Mouse (Mus musculus) neural tube, embryonic 15.5 days (tissue): ENCODE results near the gene Jchain. TPM values are rescaled to one million over a fixed set of nuclear protein-coding genes. Genes with fewer than 3 reads are reported as not detected.

Experiments used
- ATAC-seq: fragments of 200-750 bp; cut with Nextera tagmentation; 2 replicates; pipeline ENCODE4 v1.8.0; 2017; ENCODE audit warnings: mild to moderate bottlenecking, moderate TSS enrichment, moderate library complexity; ENCODE audit not compliant: low FRiP score
- H3K27ac ChIP-seq: fragments of 300-500 bp; sonication (generic); replicated peaks from 2 replicates; pipeline ENCODE4 v1.5.1; 2015; ENCODE audit warnings: mild to moderate bottlenecking, inconsistent platforms
- H3K27me3 ChIP-seq: fragments of 300-500 bp; sonication (generic); replicated peaks from 2 replicates; pipeline ENCODE4 v1.6.1; 2015; ENCODE audit warnings: inconsistent platforms
- H3K36me3 ChIP-seq: fragments of 300-500 bp; sonication (generic); 2 replicates; pipeline ENCODE4 v1.6.1; 2015; ENCODE audit warnings: inconsistent platforms
- H3K4me1 ChIP-seq: fragments of 300-500 bp; sonication (generic); 2 replicates; pipeline ENCODE4 v1.6.1; 2015; ENCODE audit warnings: inconsistent platforms
- H3K4me2 ChIP-seq: fragments of 300-500 bp; sonication (generic); 2 replicates; pipeline ENCODE4 v1.6.1; 2015; ENCODE audit warnings: inconsistent platforms, mild to moderate bottlenecking, moderate library complexity
- H3K4me3 ChIP-seq: fragments of 300-500 bp; sonication (generic); replicated peaks from 2 replicates; pipeline ENCODE4 v1.5.1; 2015; ENCODE audit warnings: mild to moderate bottlenecking, inconsistent platforms
- H3K9ac ChIP-seq: fragments of 300-500 bp; sonication (generic); replicated peaks from 2 replicates; pipeline ENCODE4 v1.6.1; 2015; ENCODE audit warnings: mild to moderate bottlenecking, inconsistent platforms
- H3K9me3 ChIP-seq: fragments of 300-500 bp; sonication (generic); replicated peaks from 2 replicates; pipeline ENCODE4 v1.6.1; 2016; ENCODE audit warnings: inconsistent platforms
- WGBS: fragments of 180-500 bp; shearing (Covaris S2); methylation state at CpG from one replicate; pipeline ENCODE4 v1.1.7; 2015; ENCODE audit warnings: mixed read lengths; 5-methylcytosine and 5-hydroxymethylcytosine counted together
- polyA plus RNA-seq: library from polyadenylated mRNA; unstranded; fragments of >200 nt; fragmentation: Nextera tagmentation; extraction: Ambion mirVana; gene quantifications from 2 replicates; pipeline ENCODE4 v1.2.1, GENCODE M21; 2015

Jchain gene
- 0.26 and 0.33 TPM in 2 replicates for polyA plus RNA-seq

GRCm38 (mm10) chr5:88527657-88528056 lies at the start of gene Jchain:
Gene Jchain, minus strand, starts transcription at chr5:88527891.
- Histone ChIP-seq H3K4me2 (no peak within 1 kb of the TSS), H3K9ac (no peak within 1 kb of the TSS), H3K9me3 (no peaks in the 10 kb centered on the region), H3K4me3 (no peak within 1 kb of the TSS), H3K36me3 (no peaks in the 10 kb centered on the region), H3K27me3 (no peaks in the 10 kb centered on the region), H3K4me1 (no peaks in the 10 kb centered on the region), H3K27ac (no peak within 1 kb of the TSS)
- WGBS = 95% methylated on average over 3 of the region's 3 CpGs
- ATAC-seq = no peak

- Histone ChIP-seq H3K27ac (no peak overlapping the region), H3K36me3 (peaks cover 2% of the 10 kb centered on the region), H3K27me3 (no peaks in the 10 kb centered on the region), H3K4me1 (no peaks in the 10 kb centered on the region), H3K4me2 (no peak overlapping the region), H3K9me3 (no peaks in the 10 kb centered on the region), H3K9ac (no peak overlapping the region), H3K4me3 (no peak overlapping the region)
- WGBS = 62% methylated on average over 3 of the region's 3 CpGs
- ATAC-seq = no peak
Observed at GRCm38 (mm10) chr5:88575506-88576338, 48.0 kb upstream of the Jchain start.

GRCm38 (mm10) chr5:88574829-88575228 lies 47.1 kb upstream of the Jchain start:
- WGBS = 75% methylated on average over 3 of the region's 3 CpGs
- H3K9me3 ChIP-seq = no peaks in the 10 kb centered on the region
- no peak for ATAC-seq

GRCm38 (mm10) chr5:88569541-88569940 lies 41.9 kb upstream of the Jchain start:
- WGBS = 54% methylated on average over 3 of the region's 3 CpGs
- H3K9ac ChIP-seq = no peak overlapping the region
- H3K27ac ChIP-seq = no peak overlapping the region
- H3K36me3 ChIP-seq = peaks cover 7% of the 10 kb centered on the region
- no peak for ATAC-seq
- no peak overlapping the region for H3K4me2 ChIP-seq
- peaks cover 17% of the 10 kb centered on the region for H3K4me1 ChIP-seq
- no peak overlapping the region for H3K4me3 ChIP-seq
- no peaks in the 10 kb centered on the region for H3K9me3 ChIP-seq
- H3K27me3 ChIP-seq = no peaks in the 10 kb centered on the region

More at GRCm38 (mm10) chr5:88574829-88575228, 47.1 kb upstream of the Jchain start:
- H3K27me3 ChIP-seq = no peaks in the 10 kb centered on the region
- H3K36me3 ChIP-seq = peaks cover 7% of the 10 kb centered on the region
- no peaks in the 10 kb centered on the region for H3K4me1 ChIP-seq
- H3K4me2 ChIP-seq = no peak overlapping the region
- no peak overlapping the region for H3K27ac ChIP-seq
- no peak overlapping the region for H3K9ac ChIP-seq
- H3K4me3 ChIP-seq = no peak overlapping the region

GRCm38 (mm10) chr5:88566034-88566841 lies 38.5 kb upstream of the Jchain start:
- peak overlapping the region; percentile 89 for H3K27ac ChIP-seq
- no peaks in the 10 kb centered on the region for H3K27me3 ChIP-seq
- H3K4me1 ChIP-seq = peaks cover 23% of the 10 kb centered on the region
- 4% methylated on average over 14 of the region's 14 CpGs for WGBS
- no peaks in the 10 kb centered on the region for H3K9me3 ChIP-seq
- ATAC-seq = peak; percentile 12; the same call in 1 of the 2 replicates
- H3K9ac ChIP-seq = peak overlapping the region; percentile 80
- H3K4me3 ChIP-seq = peak overlapping the region; percentile 84
- H3K36me3 ChIP-seq = peaks cover 7% of the 10 kb centered on the region
- peak overlapping the region; percentile 65 for H3K4me2 ChIP-seq

GRCm38 (mm10) chr5:88565148-88566033 lies 37.7 kb upstream of the Jchain start:
- H3K36me3 ChIP-seq = peaks cover 2% of the 10 kb centered on the region
- peak overlapping the region; percentile 89 for H3K27ac ChIP-seq
- peak overlapping the region; percentile 65 for H3K4me2 ChIP-seq
- H3K4me1 ChIP-seq = peaks cover 23% of the 10 kb centered on the region
- H3K4me3 ChIP-seq = peak overlapping the region; percentile 84
- ATAC-seq = peak; percentile 72
- no peaks in the 10 kb centered on the region for H3K9me3 ChIP-seq
- peak overlapping the region; percentile 80 for H3K9ac ChIP-seq
- WGBS = under 1% methylated on average over 87 of the region's 119 CpGs
- no peaks in the 10 kb centered on the region for H3K27me3 ChIP-seq

GRCm38 (mm10) chr5:88564501-88565147 lies 36.9 kb upstream of the Jchain start, which contains the start of gene Rufy3:
Gene Rufy3, plus strand, starts transcription at chr5:88565040.
- no peaks in the 10 kb centered on the region for H3K9me3 ChIP-seq
- peak within 1 kb of the TSS; percentile 80 for H3K9ac ChIP-seq
- peak within 1 kb of the TSS; percentile 65 for H3K4me2 ChIP-seq
- H3K4me1 ChIP-seq = peaks cover 23% of the 10 kb centered on the region
- peak; percentile 86 for ATAC-seq
- H3K27me3 ChIP-seq = no peaks in the 10 kb centered on the region
- WGBS = under 1% methylated on average over 49 of the region's 71 CpGs
- H3K36me3 ChIP-seq = no peaks in the 10 kb centered on the region
- H3K27ac ChIP-seq = peak within 1 kb of the TSS; percentile 89
- peak within 1 kb of the TSS; percentile 84 for H3K4me3 ChIP-seq

GRCm38 (mm10) chr5:88562863-88563780 lies 35.4 kb upstream of the Jchain start:
- Histone ChIP-seq H3K27me3 (no peaks in the 10 kb centered on the region), H3K36me3 (no peaks in the 10 kb centered on the region), H3K27ac (no peak overlapping the region), H3K4me2 (no peak overlapping the region), H3K9me3 (no peaks in the 10 kb centered on the region), H3K4me3 (no peak overlapping the region), H3K4me1 (peaks cover 23% of the 10 kb centered on the region), H3K9ac (no peak overlapping the region)
- ATAC-seq = no peak
- 81% methylated on average over 8 of the region's 8 CpGs for WGBS

GRCm38 (mm10) chr5:88561080-88561814 lies 33.6 kb upstream of the Jchain start:
- Histone ChIP-seq H3K27me3 (no peaks in the 10 kb centered on the region), H3K4me1 (peaks cover 23% of the 10 kb centered on the region), H3K4me2 (no peak overlapping the region), H3K27ac (no peak overlapping the region), H3K4me3 (no peak overlapping the region), H3K9ac (no peak overlapping the region), H3K9me3 (no peaks in the 10 kb centered on the region), H3K36me3 (no peaks in the 10 kb centered on the region)
- 86% methylated on average over 9 of the region's 9 CpGs for WGBS
- no peak for ATAC-seq
